In the genomic region with DNA sequence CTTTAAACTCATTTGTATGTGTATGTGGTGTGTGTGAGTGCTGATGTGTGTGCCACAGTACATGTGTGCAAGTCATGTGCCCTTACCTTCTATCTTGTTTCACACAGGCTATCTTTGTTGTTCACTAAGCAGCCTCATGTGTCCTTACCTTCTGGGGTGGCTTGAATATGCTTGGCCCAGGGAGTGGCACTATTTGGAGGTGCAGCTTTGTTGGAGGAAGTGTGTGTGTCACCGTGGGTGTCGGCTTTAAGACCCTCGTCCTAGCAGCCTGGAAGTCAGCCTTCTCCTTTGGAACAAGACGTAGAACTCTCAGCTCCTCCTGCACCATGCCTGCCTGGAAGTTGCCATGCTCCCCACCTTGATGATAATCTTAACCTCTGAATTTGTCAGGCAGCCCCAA, we compare ENCODE assay signal across 26 mouse cellular contexts. TPM values are rescaled to one million over a fixed set of nuclear protein-coding genes. Genes with fewer than 3 reads are reported as not detected.
"Had no signal": no experiment of that assay in that cellular context is flagged by ENCODE, and none has a peak within 500 bp of the region (broad histone marks: within the 10 kb centered on the region; RNA-seq: fewer than 3 reads in every experiment).

No protein-coding gene starts in this region.

- DNase-seq: liver, embryonic 13.5 days; lung, adult 18-20 months; lung, embryonic 14.5 days; lung, postnatal 10 days; lung, postnatal 4 days; retina, postnatal 1 day; right cerebral cortex, adult 18-20 months; right cerebral cortex, postnatal 25 days; right cerebral cortex, postnatal 4 days; spleen, adult 18-20 months; thymus, adult 18-20 months; thymus, postnatal 14 days; thymus, postnatal 36 days had no signal

- H3K27ac ChIP-seq: liver, embryonic 13.5 days; liver, embryonic 15.5 days; midbrain, embryonic 12.5 days; neural tube, embryonic 12.5 days had no signal

- H3K9ac ChIP-seq: liver, embryonic 13.5 days; liver, embryonic 15.5 days; lung, embryonic 14.5 days; midbrain, embryonic 12.5 days; neural tube, embryonic 12.5 days had no signal

- ATAC-seq: midbrain, embryonic 16.5 days had no signal

- H3K36me3 ChIP-seq: liver, embryonic 13.5 days; liver, embryonic 15.5 days; midbrain, embryonic 12.5 days; neural tube, embryonic 12.5 days had no signal

- H3K4me3 ChIP-seq: liver, embryonic 13.5 days; liver, embryonic 15.5 days; midbrain, embryonic 12.5 days; myocyte; neural tube, embryonic 12.5 days had no signal

- H3K9me3 ChIP-seq: liver, embryonic 13.5 days; liver, embryonic 15.5 days; midbrain, embryonic 12.5 days; neural tube, embryonic 12.5 days had no signal

- H3K4me2 ChIP-seq: liver, embryonic 13.5 days; liver, embryonic 15.5 days; lung, embryonic 14.5 days; midbrain, embryonic 12.5 days; neural tube, embryonic 12.5 days had no signal

- H3K4me1 ChIP-seq: liver, embryonic 13.5 days; liver, embryonic 15.5 days had no signal

RNA-seq across cellular contexts. Expression of a gene that starts 20.6 kb away (rescaled TPM):
- total RNA-seq: megakaryocyte, adult 5-6 weeks; megakaryocyte-erythroid progenitor cell, adult 5-6 weeks had no signal
- polyA plus RNA-seq: liver, embryonic 13.5 days; liver, embryonic 15.5 days; lung, embryonic 14.5 days; lung, embryonic 16.5 days; midbrain, embryonic 16.5 days; myocyte; neural tube, embryonic 12.5 days; neural tube, embryonic 14.5 days; small intestine, adult 2 months; stomach, embryonic 14.5 days; stomach, embryonic 16.5 days; thymus, postnatal 0 days had no signal

RNA-seq across cellular contexts. Expression of a gene that starts 37.7 kb away (rescaled TPM):
- polyA plus RNA-seq: liver, embryonic 13.5 days; liver, embryonic 15.5 days; neural tube, embryonic 14.5 days; stomach, embryonic 14.5 days; stomach, embryonic 16.5 days had no signal
